Mouse (Mus musculus): ENCODE results near the gene Tmem233.

DNA sequence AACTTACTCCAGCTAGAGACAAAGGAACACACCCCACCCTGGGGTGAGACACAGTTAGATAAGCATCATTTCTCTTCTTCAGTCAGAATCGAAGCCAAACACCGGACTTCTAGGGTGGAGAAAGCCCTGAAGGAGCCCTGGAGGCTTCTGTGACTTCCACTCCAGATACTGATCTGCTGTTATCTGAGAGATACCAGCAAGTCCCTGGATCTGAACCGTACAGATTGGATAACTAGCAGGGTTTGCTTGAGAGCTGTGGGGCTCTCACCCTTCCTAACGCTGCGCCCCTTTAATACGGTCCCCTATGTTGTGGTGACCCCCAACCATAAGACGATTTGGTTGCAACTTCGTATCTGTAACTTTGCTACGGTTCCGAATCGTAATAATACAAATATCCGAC, 60.9 kb downstream of the Tmem233 start:
- TF ChIP-seq CTCF (IDR thresholded peaks at IDR 0.05; ENCODE audit: borderline replicate concordance, extremely low read depth, insufficient read depth, insufficient read length) (no peak), POLR2A (IDR thresholded peaks at IDR 0.05; ENCODE audit: borderline replicate concordance, extremely low read depth, insufficient read depth, insufficient read length, poor library complexity, severe bottlenecking) (no peak)

Data from brain, embryonic 14.5 days (tissue).